Mouse (Mus musculus) kidney, adult 2 months (tissue): Measurements from ENCODE around the gene Smim24. TPM values are rescaled to one million over a fixed set of nuclear protein-coding genes. Genes with fewer than 3 reads are reported as not detected.

Experiments used
- DNase-seq: peaks from one replicate; pipeline ENCODE4 v3.0.0; 2021
- H3K27ac ChIP-seq: fragments of 200-500 bp; 2 replicates; pipeline ENCODE4 v1.5.1; 2012; ENCODE audit warnings: low read depth, low read length, control low read depth, inconsistent platforms; ENCODE audit not compliant: insufficient read depth
- H3K27me3 ChIP-seq: fragments of 200-500 bp; replicated peaks from 2 replicates; pipeline ENCODE4 v1.6.1; 2012; ENCODE audit warnings: mild to moderate bottlenecking, moderate library complexity, low read length, inconsistent platforms; ENCODE audit not compliant: control insufficient read depth, insufficient read depth
- H3K36me3 ChIP-seq: fragments of 200-500 bp; 2 replicates; pipeline ENCODE4 v1.6.1; 2012; ENCODE audit warnings: mild to moderate bottlenecking, moderate library complexity, low read length, inconsistent platforms; ENCODE audit not compliant: control insufficient read depth, insufficient read depth
- H3K4me1 ChIP-seq: fragments of 200-500 bp; 2 replicates; pipeline ENCODE4 v1.6.1; 2011; ENCODE audit warnings: low read length; ENCODE audit not compliant: control insufficient read depth, insufficient read depth
- H3K4me3 ChIP-seq: fragments of 200-500 bp; 2 replicates; pipeline ENCODE4 v1.5.1; 2011; ENCODE audit warnings: mild to moderate bottlenecking, low read depth, low read length, control low read depth; ENCODE audit not compliant: insufficient read depth
- CTCF ChIP-seq: fragments of 200-500 bp; conservative IDR thresholded peaks from 2 replicates; pipeline ENCODE4 v1.5.1; 2011; ENCODE audit warnings: low read depth, mild to moderate bottlenecking, control low read depth, low read length, moderate library complexity, mixed read lengths; ENCODE audit not compliant: insufficient read depth, insufficient read length
- POLR2A ChIP-seq: fragments of 200-500 bp; IDR thresholded peaks from one replicate; pipeline ENCODE4 v1.6.1; 2011; ENCODE audit warnings: low read depth, low read length, control low read depth
- WGBS: fragments of 180-500 bp; shearing (Covaris S2); methylation state at CpG from one replicate; pipeline ENCODE4 v1.1.7; 2018; 5-methylcytosine and 5-hydroxymethylcytosine counted together
- polyA plus RNA-seq: library from polyadenylated mRNA; depleted of rRNA; stranded (reverse); fragments of >200 nt; gene quantifications from 2 replicates; pipeline ENCODE4 v1.2.3, GENCODE M21; 2012

Smim24 gene
- polyA plus RNA-seq, 1 experiment: 694 TPM

- no peaks in the 10 kb centered on the region for H3K27me3 ChIP-seq
- peak overlapping the region; percentile 90 for H3K27ac ChIP-seq
- no peaks in the 10 kb centered on the region for H3K36me3 ChIP-seq
- H3K4me1 ChIP-seq: peaks cover 82% of the 10 kb centered on the region
- TF ChIP-seq POLR2A (no peak), CTCF (no peak)
- DNase-seq: no peak
- H3K4me3 ChIP-seq: no peak overlapping the region
- WGBS: 59% methylated on average over 5 of the region's 5 CpGs
These were observed 22.3 kb downstream of the Smim24 start for GRCm38 (mm10) chr10:81415146-81415545.

GRCm38 (mm10) chr10:81415549-81416310 is 22.9 kb downstream of the Smim24 start:
- Histone ChIP-seq H3K27ac (peak overlapping the region; percentile 90), H3K4me3 (no peak overlapping the region), H3K36me3 (no peaks in the 10 kb centered on the region), H3K4me1 (peaks cover 76% of the 10 kb centered on the region), H3K27me3 (no peaks in the 10 kb centered on the region)
- DNase-seq: peak; percentile 55
- TF ChIP-seq POLR2A (no peak), CTCF (no peak)
- 54% methylated on average over 17 of the region's 17 CpGs for WGBS

GRCm38 (mm10) chr10:81416581-81417226 is 23.9 kb downstream of the Smim24 start:
- TF ChIP-seq POLR2A (no peak), CTCF (peak; percentile 51)
- Histone ChIP-seq H3K27me3 (no peaks in the 10 kb centered on the region), H3K27ac (peak overlapping the region; percentile 90), H3K36me3 (no peaks in the 10 kb centered on the region), H3K4me1 (peaks cover 69% of the 10 kb centered on the region), H3K4me3 (no peak overlapping the region)
- peak; percentile 93 for DNase-seq
- 4% methylated on average over 26 of the region's 26 CpGs for WGBS

- DNase-seq: no peak
- Histone ChIP-seq H3K4me1 (peaks cover 66% of the 10 kb centered on the region), H3K4me3 (no peak overlapping the region), H3K27ac (peak overlapping the region; percentile 87), H3K36me3 (no peaks in the 10 kb centered on the region), H3K27me3 (no peaks in the 10 kb centered on the region)
- no peak for TF ChIP-seq CTCF
- no peak for TF ChIP-seq POLR2A
- 38% methylated on average over 12 of the region's 12 CpGs for WGBS
These were observed 24.7 kb downstream of the Smim24 start for GRCm38 (mm10) chr10:81417227-81418215.

GRCm38 (mm10) chr10:81418216-81419070 is 25.6 kb downstream of the Smim24 start:
- no peaks in the 10 kb centered on the region for H3K36me3 ChIP-seq
- 43% methylated on average over 11 of the region's 11 CpGs for WGBS
- peak overlapping the region; percentile 87 for H3K27ac ChIP-seq
- no peak for DNase-seq
- TF ChIP-seq CTCF: no peak
- no peak for TF ChIP-seq POLR2A
- peaks cover 58% of the 10 kb centered on the region for H3K4me1 ChIP-seq
- H3K4me3 ChIP-seq: no peak overlapping the region
- no peaks in the 10 kb centered on the region for H3K27me3 ChIP-seq
